Mouse (Mus musculus): ENCODE results near the gene Abcb5.

DNA sequence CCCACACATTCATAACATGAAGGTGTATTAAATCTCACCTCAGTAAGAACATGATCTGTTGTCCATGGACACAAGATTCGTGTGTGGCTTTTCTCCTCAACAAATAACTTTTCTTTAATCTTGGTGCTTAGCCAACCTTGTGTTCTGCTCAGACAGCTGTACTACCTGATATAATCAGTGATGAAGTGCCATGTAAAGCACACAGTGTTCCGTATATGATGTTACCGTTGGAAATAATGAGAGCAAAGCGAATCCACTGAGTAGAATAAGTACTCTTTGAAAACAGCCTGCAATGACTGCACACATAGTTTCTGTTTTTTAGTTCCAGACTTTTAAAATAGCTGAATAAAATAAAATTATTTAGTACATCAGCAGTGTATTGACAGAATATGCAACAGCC, at the start of gene Abcb5:
- TF ChIP-seq CTCF (IDR thresholded peaks at IDR 0.05; ENCODE audit: extremely low read depth, insufficient read length, insufficient replicate concordance, low read depth, low read length) (no peak), POLR2A (IDR thresholded peaks at IDR 0.05; ENCODE audit: low read depth, low read length) (no peak)
